Mouse (Mus musculus) regulatory T cell (primary cell): ENCODE results near the gene Kcnma1.

Source experiments
- in situ Hi-C: fragments of 300-600 bp; cut with MboI, MseI; formaldehyde crosslinking; loops from one replicate; pipeline ENCODE4 v1.15.1; 2025; ENCODE audit warnings: high pct_unique_total_duplicates

The Kcnma1 gene

DNA sequence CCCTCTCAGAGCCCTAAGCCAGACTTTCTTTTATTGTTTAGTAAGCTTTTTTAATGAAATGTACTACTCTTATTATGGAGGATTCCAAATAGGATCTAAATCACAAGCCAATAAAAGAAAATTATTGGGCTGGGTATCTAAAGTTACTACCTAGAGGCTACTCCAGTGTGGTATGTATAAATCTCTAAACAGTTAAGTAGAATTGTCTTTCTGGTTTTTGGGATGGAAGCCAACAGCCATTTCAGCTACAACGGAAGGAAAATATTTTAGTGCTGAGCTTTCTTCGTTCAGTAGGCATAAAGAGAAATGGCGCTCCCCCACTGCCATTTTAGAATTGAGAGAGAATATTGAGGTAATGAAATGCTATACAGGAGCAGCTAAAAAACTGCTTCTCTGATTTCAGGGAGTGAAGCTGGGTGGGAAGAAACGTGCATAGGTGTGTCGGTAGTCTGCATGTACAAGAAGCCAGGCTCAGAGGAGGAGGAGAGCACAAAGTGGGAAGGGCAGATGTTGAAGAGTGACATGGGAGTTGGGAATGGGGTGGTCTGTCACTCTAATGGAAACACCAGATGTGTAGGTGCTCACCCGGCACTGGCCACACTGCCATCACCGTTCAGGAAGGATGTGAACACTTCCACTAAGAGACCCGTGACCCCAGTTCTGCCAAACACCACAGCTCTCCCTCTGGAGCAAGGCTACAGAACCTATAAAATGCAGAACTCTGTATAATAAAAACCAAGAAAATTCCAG lies 656.6 kb downstream of the Kcnma1 start:
- in situ Hi-C loops = no loop called here

GRCm38 (mm10) chr14:23326786-23327185 lies 687.5 kb downstream of the Kcnma1 start:
- in situ Hi-C loops = no loop called here

DNA sequence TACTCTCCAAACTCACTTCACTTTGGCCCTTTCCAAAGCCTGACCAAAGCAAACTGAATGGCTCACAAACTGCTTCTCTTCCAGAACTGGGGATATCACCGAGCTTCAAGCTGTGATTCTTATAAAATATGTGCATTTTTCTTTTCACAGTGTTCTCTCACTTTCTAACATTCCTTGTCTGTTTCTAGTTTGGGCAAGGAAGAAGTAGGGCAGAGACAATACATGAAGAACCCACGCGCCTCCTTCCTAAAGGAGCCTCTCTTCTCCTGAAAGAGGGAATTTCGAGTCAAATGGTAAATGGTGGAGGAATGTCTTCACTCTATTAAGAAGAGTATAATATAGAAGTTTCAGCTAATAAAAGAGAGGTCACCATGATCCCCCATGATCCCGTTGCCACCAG lies 709.0 kb downstream of the Kcnma1 start:
- in situ Hi-C loops = no loop called here

- in situ Hi-C loops = no loop called here
These were observed 713.8 kb downstream of the Kcnma1 start for GRCm38 (mm10) chr14:23300443-23300842.

DNA sequence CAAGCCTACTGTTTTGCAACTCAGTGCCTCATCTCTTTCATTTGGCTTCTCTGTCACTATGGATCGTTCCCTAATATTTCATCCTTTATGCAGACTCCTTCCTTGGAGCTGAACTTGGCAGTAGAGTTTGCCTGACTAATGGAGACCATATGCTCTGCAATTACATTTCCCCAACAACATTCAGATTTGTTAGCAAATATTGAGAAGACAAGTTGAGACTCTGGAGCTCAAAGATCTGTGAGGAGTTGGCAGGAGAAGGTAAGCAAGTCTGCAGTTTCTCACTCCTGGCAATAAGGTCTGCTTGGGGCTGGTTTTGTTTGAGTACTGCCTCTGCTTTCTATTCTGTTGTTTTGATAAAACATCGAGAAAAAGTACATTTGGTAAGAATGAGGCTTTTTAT lies 723.7 kb downstream of the Kcnma1 start:
- in situ Hi-C loops = no loop called here

DNA sequence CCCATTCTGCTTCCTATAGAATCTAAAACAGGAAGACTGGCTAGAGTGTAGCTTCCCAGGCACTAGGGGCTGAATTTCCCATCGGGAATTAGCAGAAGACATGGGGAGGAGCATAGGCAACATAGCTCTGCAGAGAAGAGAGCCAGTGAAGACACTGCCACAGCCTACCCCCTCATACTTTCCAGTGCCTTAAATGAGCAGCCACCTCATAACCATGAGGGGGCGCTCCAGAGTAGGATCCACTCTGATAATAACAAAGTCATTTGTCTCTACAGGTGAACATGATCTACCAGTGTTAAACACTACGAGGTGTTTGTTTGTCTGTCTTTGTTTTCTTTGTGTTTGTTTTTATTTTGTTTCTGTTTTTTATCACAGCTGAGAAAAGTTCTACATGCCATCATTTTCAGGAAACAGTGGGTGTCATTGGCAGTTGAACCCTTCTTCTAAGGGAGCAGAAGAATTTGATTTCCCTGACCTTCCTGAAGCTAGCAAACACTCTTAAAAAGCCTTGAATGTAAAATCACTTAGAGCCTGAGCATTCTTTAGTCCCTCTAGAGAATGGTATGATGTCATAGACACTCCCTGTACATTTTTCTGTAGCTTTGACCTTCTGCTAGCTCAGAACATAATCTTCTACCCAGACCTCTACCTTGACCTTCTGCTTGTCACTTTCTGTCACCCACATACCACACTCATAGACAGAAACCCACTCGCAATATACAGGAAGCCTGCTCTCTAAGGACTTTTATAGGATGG lies 747.6 kb downstream of the Kcnma1 start:
- in situ Hi-C loops = loop anchor here (10.0 kb wide), 1 partner anchor 1768 kb away; no protein-coding TSS in a partner anchor

DNA sequence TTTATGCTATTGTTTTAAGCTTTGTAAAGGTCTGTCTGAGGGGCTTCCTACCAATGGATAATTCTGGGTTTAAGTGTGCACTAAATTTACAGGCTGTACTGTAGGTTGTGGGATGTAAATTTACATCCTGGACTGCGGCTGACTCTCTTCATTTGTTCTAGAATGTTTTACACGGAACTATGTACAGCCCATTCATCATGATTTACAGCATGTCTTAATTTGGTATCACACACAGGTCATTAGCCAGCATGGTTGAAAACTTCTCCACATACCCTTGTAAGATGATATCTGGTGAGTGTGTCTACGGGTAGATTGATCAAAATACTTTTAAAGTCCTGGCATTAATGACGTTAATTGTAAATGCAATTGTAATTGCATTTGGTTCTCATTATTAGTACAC lies 761.1 kb downstream of the Kcnma1 start:
- in situ Hi-C loops = no loop called here

GRCm38 (mm10) chr14:23244446-23244845 lies 769.8 kb downstream of the Kcnma1 start:
- in situ Hi-C loops = no loop called here

- in situ Hi-C loops = no loop called here
These were observed 770.4 kb downstream of the Kcnma1 start for GRCm38 (mm10) chr14:23243857-23244256.
